Mouse (Mus musculus): ENCODE data around the gene 6030468B19Rik. TPM values are rescaled to one million over a fixed set of nuclear protein-coding genes. Genes with fewer than 3 reads are reported as not detected.
A peak's percentile ranks its signal among the peaks of the same experiment; 100 is the strongest.
"Not testable (repeated sequence)": the region's sequence is repeated elsewhere in the genome, so short reads cannot be mapped to it uniquely, and the experiment has no call there.

The 6030468B19Rik gene
- total RNA-seq, 2 experiments from 2014 or later = not detected

GRCm38 (mm10) chr11:117780582-117781111 lies 16.8 kb upstream of the 6030468B19Rik start:
- Histone ChIP-seq H3K4me3 (peak overlapping the region; percentile 81), H3K27ac (peak overlapping the region; percentile 84)
- intact Hi-C loops (cut with DNase I) = no loop called here
- peak; percentile 90 for DNase-seq
- peak; percentile 15; the same call in 1 of the 2 replicates for TF ChIP-seq CTCF (IDR thresholded peaks at IDR 0.05)

- H3K27ac ChIP-seq = peak overlapping the region; percentile 84
- intact Hi-C loops (cut with DNase I) = no loop called here
- peak overlapping the region; percentile 81 for H3K4me3 ChIP-seq
- TF ChIP-seq CTCF (IDR thresholded peaks at IDR 0.05) = no peak
- DNase-seq = peak; percentile 87
Observed at GRCm38 (mm10) chr11:117781199-117781821, 16.1 kb upstream of the 6030468B19Rik start.

GRCm38 (mm10) chr11:117781993-117782704 lies 15.3 kb upstream of the 6030468B19Rik start, which contains the start of the genes Tmc8 and Tmc6:
TSS of gene Tmc8 (plus strand) at chr11:117782076.
TSS of gene Tmc6 (minus strand) at chr11:117782198.
- DNase-seq = peak; percentile 54
- TF ChIP-seq CTCF (IDR thresholded peaks at IDR 0.05) = no peak
- intact Hi-C loops (cut with DNase I) = no loop called here
- peak within 1 kb of the TSS; percentile 84 for H3K27ac ChIP-seq
- peak within 1 kb of the TSS; percentile 81 for H3K4me3 ChIP-seq

GRCm38 (mm10) chr11:117782705-117783034 lies 14.8 kb upstream of the 6030468B19Rik start:
- Histone ChIP-seq H3K4me3 (peak overlapping the region; percentile 81), H3K27ac (peak overlapping the region; percentile 84)
- intact Hi-C loops (cut with DNase I) = no loop called here
- no peak for DNase-seq
- no peak for TF ChIP-seq CTCF (IDR thresholded peaks at IDR 0.05)

- peak overlapping the region; percentile 84 for H3K27ac ChIP-seq
Observed at GRCm38 (mm10) chr11:117783089-117783488, 14.4 kb upstream of the 6030468B19Rik start.

GRCm38 (mm10) chr11:117783683-117784309 lies 13.7 kb upstream of the 6030468B19Rik start:
- intact Hi-C loops (cut with DNase I) = no loop called here
- Histone ChIP-seq H3K4me3 (peak overlapping the region; percentile 81), H3K27ac (peak overlapping the region; percentile 84)
- peak; percentile 55 for DNase-seq
- no peak for TF ChIP-seq CTCF (IDR thresholded peaks at IDR 0.05)

More at GRCm38 (mm10) chr11:117783089-117783488, 14.4 kb upstream of the 6030468B19Rik start:
- peak overlapping the region; percentile 81 for H3K4me3 ChIP-seq
- peak; percentile 69 for DNase-seq
- intact Hi-C loops (cut with DNase I) = no loop called here
- peak; percentile 69 for TF ChIP-seq CTCF (IDR thresholded peaks at IDR 0.05)

- TF ChIP-seq CTCF (IDR thresholded peaks at IDR 0.05) = peak; percentile 76
- no peak overlapping the region for H3K4me3 ChIP-seq
- H3K27ac ChIP-seq = no peak overlapping the region
- peak; percentile 75 for DNase-seq
- intact Hi-C loops (cut with DNase I) = loop anchor here (1.0 to 5.0 kb wide), 3 partner anchors 44 to 399 kb away; no protein-coding TSS in a partner anchor
Observed at GRCm38 (mm10) chr11:117786294-117786693, 11.2 kb upstream of the 6030468B19Rik start.

- not testable (repeated sequence) for H3K4me3 ChIP-seq, H3K27ac ChIP-seq, DNase-seq
- intact Hi-C loops (cut with DNase I) = loop anchor here (5.0 kb wide), 2 partner anchors 46 to 401 kb away; no protein-coding TSS in a partner anchor
Observed at GRCm38 (mm10) chr11:117788481-117788880, 9.0 kb upstream of the 6030468B19Rik start.

GRCm38 (mm10) chr11:117790286-117790685 lies 7.2 kb upstream of the 6030468B19Rik start:
- Histone ChIP-seq H3K4me3 (peak overlapping the region; percentile 57), H3K27ac (no peak overlapping the region)
- intact Hi-C loops (cut with DNase I) = loop anchor here (1.0 kb wide), 1 partner anchor 34 kb away; no protein-coding TSS in a partner anchor
- peak; percentile 97 for TF ChIP-seq CTCF (IDR thresholded peaks at IDR 0.05)
- DNase-seq = peak; percentile 86

- peak overlapping the region; percentile 57 for H3K4me3 ChIP-seq
- intact Hi-C loops (cut with DNase I) = loop anchor here (1.0 kb wide), 1 partner anchor 33 kb away; no protein-coding TSS in a partner anchor
Observed at GRCm38 (mm10) chr11:117790703-117791440, 6.6 kb upstream of the 6030468B19Rik start.

GRCm38 (mm10) chr11:117791441-117791761 lies 6.1 kb upstream of the 6030468B19Rik start:
- H3K4me3 ChIP-seq = no peak overlapping the region
- TF ChIP-seq CTCF (IDR thresholded peaks at IDR 0.05) = no peak
- intact Hi-C loops (cut with DNase I) = no loop called here
- no peak overlapping the region for H3K27ac ChIP-seq
- DNase-seq = no peak

More at GRCm38 (mm10) chr11:117790703-117791440, 6.6 kb upstream of the 6030468B19Rik start:
- H3K27ac ChIP-seq = no peak overlapping the region
- DNase-seq = no peak
- peak; percentile 40 for TF ChIP-seq CTCF (IDR thresholded peaks at IDR 0.05)

All from gastrocnemius, adult 2 months (tissue).